Mouse (Mus musculus): Measurements from ENCODE around the gene Slc38a3.

DNA sequence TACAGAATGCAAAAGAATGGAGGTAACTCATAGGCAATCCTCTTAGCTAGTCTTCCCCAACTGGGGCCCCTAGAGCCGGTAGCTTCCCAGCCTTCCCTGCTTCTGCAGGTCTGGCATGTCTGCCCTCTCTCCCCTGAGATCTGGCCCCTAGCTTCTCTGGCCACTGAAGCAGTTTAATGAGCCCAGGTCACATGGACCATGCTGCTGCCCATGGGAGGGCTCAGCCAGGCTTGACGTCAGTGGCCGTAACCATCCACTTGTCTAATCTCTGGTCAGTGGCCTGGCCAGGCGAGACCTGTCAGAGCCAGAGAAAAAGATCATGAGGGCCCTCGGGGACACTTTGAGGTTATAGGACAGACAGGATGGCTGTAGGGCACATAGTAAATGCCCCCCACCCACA lies 929 bp upstream of the Slc38a3 start:
- TF ChIP-seq GATA1 (IDR thresholded peaks at IDR 0.05; ENCODE audit: borderline replicate concordance, low read length) (no peak), FLI1 (IDR thresholded peaks at IDR 0.05; ENCODE audit: low read length) (no peak)

All from megakaryocyte, embryonic 14.5 days (primary cell).